Mouse (Mus musculus) forebrain, postnatal 0 days (tissue): ENCODE data around the gene Gpc6. TPM values are rescaled to one million over a fixed set of nuclear protein-coding genes. Genes with fewer than 3 reads are reported as not detected.
A peak's percentile ranks its signal among the peaks of the same experiment; 100 is the strongest.

Source experiments
- ATAC-seq: fragments of 200-750 bp; cut with Nextera tagmentation; 2 replicates; pipeline ENCODE4 v1.8.0; 2017; ENCODE audit warnings: mild to moderate bottlenecking, moderate library complexity
- DNase-seq: peaks from one replicate; pipeline ENCODE4 v3.0.0-alpha.2; 2015
- H3K27ac ChIP-seq: fragments of 300-500 bp; sonication (generic); 2 replicates; pipeline ENCODE4 v1.5.1; 2014; ENCODE audit warnings: low read depth, mild to moderate bottlenecking, antibody characterized with exemption, low read length, moderate library complexity, mixed read lengths
- H3K27me3 ChIP-seq: fragments of 300-500 bp; sonication (generic); 2 replicates; pipeline ENCODE4 v1.6.1; 2014; ENCODE audit warnings: mild to moderate bottlenecking, low read length, mixed read lengths; ENCODE audit not compliant: insufficient read depth
- H3K36me3 ChIP-seq: fragments of 300-500 bp; sonication (generic); 2 replicates; pipeline ENCODE4 v1.6.1; 2014; ENCODE audit warnings: mild to moderate bottlenecking, moderate library complexity; ENCODE audit not compliant: insufficient read depth
- H3K4me1 ChIP-seq: fragments of 300-500 bp; sonication (generic); 2 replicates; pipeline ENCODE4 v1.6.1; 2014; ENCODE audit warnings: antibody characterized with exemption; ENCODE audit not compliant: insufficient read depth
- H3K4me2 ChIP-seq: fragments of 300-500 bp; sonication (generic); 2 replicates; pipeline ENCODE4 v1.6.1; 2014; ENCODE audit warnings: low read depth, mild to moderate bottlenecking, moderate library complexity
- H3K4me3 ChIP-seq: fragments of 300-500 bp; sonication (generic); 2 replicates; pipeline ENCODE4 v1.5.1; 2014; ENCODE audit warnings: low read depth, low read length, mixed read lengths
- H3K9ac ChIP-seq: fragments of 300-500 bp; sonication (generic); 2 replicates; pipeline ENCODE4 v1.6.1; 2014; ENCODE audit warnings: mild to moderate bottlenecking
- H3K9me3 ChIP-seq: fragments of 300-500 bp; sonication (generic); 2 replicates; pipeline ENCODE4 v1.6.1; 2016; ENCODE audit warnings: low read length
- CTCF ChIP-seq: sonication (generic); IDR thresholded peaks from 2 replicates; pipeline ENCODE4 v1.5.1; 2016; ENCODE audit warnings: antibody characterized with exemption, control low read depth, low read depth
- WGBS: fragments of 180-500 bp; shearing (Covaris S2); extraction: QIAGEN DNeasy Blood & Tissue Kit; methylation state at CpG from one replicate; pipeline ENCODE4 v1.1.7; 2014; 5-methylcytosine and 5-hydroxymethylcytosine counted together
- polyA plus RNA-seq: library from polyadenylated mRNA; unstranded; fragments of >200 nt; fragmentation: Nextera tagmentation; extraction: Ambion mirVana; gene quantifications from 2 replicates; pipeline ENCODE4 v1.2.1, GENCODE M21; 2015
- total RNA-seq: library from RNA; depleted of rRNA; stranded (reverse); fragments of >200 nt; gene quantifications from 2 replicates; pipeline ENCODE4 v1.2.3, GENCODE M21; 2014

The Gpc6 gene
- total and polyA plus RNA-seq, 2 experiments from 2014 or later, result 10.9 to 20.8 TPM

DNA sequence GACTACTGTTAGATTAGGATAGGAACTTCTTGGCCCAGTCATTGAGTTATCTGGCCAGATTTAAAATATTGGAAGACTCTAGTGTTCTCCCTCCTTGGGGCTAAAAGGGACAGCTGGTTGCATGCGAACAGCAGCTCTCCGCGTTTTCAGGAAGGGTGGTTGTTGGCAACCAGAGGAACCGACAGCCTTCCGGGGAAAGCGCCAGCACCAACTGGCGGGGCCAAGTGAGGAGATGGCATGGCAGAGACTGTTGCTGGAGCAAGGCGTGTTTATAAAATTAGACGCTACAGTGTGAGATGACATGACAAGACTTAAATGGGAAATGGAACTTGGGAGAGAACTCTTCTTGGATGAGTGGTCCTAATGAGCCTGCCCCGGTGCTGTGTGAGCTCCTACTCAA lies 1056.4 kb downstream of the Gpc6 start:
- ATAC-seq, result peak; percentile 93
- TF ChIP-seq CTCF, result no peak
- Histone ChIP-seq H3K9ac (no peak overlapping the region), H3K4me3 (no peak overlapping the region), H3K4me2 (no peak overlapping the region), H3K4me1 (no peaks in the 10 kb centered on the region), H3K27me3 (no peaks in the 10 kb centered on the region), H3K9me3 (no peaks in the 10 kb centered on the region), H3K27ac (no peak overlapping the region), H3K36me3 (no peaks in the 10 kb centered on the region)
- peak; percentile 90 for DNase-seq
- WGBS, result 73% methylated on average over 10 of the region's 10 CpGs

- H3K27ac ChIP-seq, result no peak overlapping the region
- H3K27me3 ChIP-seq, result no peaks in the 10 kb centered on the region
- H3K4me1 ChIP-seq, result no peaks in the 10 kb centered on the region
- H3K9me3 ChIP-seq, result no peaks in the 10 kb centered on the region
- DNase-seq, result no peak
- TF ChIP-seq CTCF, result no peak
- WGBS, result 89% methylated on average over 10 of the region's 10 CpGs
- no peak overlapping the region for H3K9ac ChIP-seq
- no peak for ATAC-seq
- no peak overlapping the region for H3K4me3 ChIP-seq
- H3K4me2 ChIP-seq, result no peak overlapping the region
- H3K36me3 ChIP-seq, result no peaks in the 10 kb centered on the region
These were observed 1063.3 kb downstream of the Gpc6 start for GRCm38 (mm10) chr14:117988444-117988843.

GRCm38 (mm10) chr14:117990203-117990602 lies 1065.1 kb downstream of the Gpc6 start:
- H3K27me3 ChIP-seq, result no peaks in the 10 kb centered on the region
- DNase-seq, result no peak
- 84% methylated on average over 8 of the region's 8 CpGs for WGBS
- no peaks in the 10 kb centered on the region for H3K36me3 ChIP-seq
- H3K27ac ChIP-seq, result no peak overlapping the region
- no peak for ATAC-seq
- H3K9ac ChIP-seq, result no peak overlapping the region
- H3K9me3 ChIP-seq, result no peaks in the 10 kb centered on the region
- no peak overlapping the region for H3K4me2 ChIP-seq
- no peak for TF ChIP-seq CTCF
- H3K4me1 ChIP-seq, result no peaks in the 10 kb centered on the region
- H3K4me3 ChIP-seq, result no peak overlapping the region

DNA sequence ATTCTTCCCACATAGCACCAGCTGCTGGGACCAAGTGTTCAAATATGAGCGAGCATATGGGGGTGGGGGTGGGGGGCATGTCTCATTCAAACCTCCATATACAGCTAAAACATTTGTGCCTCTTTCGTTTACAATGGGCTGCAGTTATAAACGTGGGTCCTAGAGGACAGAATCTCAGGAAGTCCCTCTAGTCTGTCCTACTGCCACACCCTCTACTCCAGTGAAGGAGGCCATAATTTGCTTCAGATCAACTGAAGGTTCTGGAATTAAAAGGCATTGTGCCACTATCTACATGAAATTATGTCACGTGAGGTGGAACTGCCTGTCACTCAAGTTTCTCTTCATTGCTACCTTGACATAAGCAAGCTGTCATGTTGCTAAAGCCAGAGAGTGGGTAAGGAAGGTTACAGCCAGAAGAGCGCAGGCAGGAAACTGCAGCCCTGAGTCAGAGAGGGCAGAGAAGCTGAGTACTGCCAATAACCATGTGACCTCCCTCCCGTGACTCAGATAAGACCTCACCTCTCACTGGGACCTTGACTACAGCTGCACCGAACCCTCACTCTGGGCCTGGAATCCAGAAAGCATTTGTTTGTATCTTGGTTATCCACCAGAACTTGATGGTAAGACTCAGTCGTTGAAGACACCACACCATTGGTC lies 1067.6 kb downstream of the Gpc6 start:
- H3K27ac ChIP-seq, result no peak overlapping the region
- no peaks in the 10 kb centered on the region for H3K4me1 ChIP-seq
- H3K9ac ChIP-seq, result no peak overlapping the region
- WGBS, result 71% methylated on average over 8 of the region's 8 CpGs
- no peaks in the 10 kb centered on the region for H3K27me3 ChIP-seq
- H3K36me3 ChIP-seq, result no peaks in the 10 kb centered on the region
- no peaks in the 10 kb centered on the region for H3K9me3 ChIP-seq
- no peak for DNase-seq
- TF ChIP-seq CTCF, result no peak
- ATAC-seq, result no peak
- no peak overlapping the region for H3K4me3 ChIP-seq
- no peak overlapping the region for H3K4me2 ChIP-seq

- H3K36me3 ChIP-seq, result no peaks in the 10 kb centered on the region
- DNase-seq (no peak), ATAC-seq (no peak)
- H3K4me3 ChIP-seq, result no peak overlapping the region
- H3K4me1 ChIP-seq, result no peaks in the 10 kb centered on the region
- H3K4me2 ChIP-seq, result no peak overlapping the region
- WGBS, result 89% methylated on average over 6 of the region's 6 CpGs
- no peak overlapping the region for H3K9ac ChIP-seq
- no peak overlapping the region for H3K27ac ChIP-seq
- H3K27me3 ChIP-seq, result no peaks in the 10 kb centered on the region
- TF ChIP-seq CTCF, result no peak
- H3K9me3 ChIP-seq, result no peaks in the 10 kb centered on the region
These were observed 1068.7 kb downstream of the Gpc6 start for GRCm38 (mm10) chr14:117993845-117994244.

DNA sequence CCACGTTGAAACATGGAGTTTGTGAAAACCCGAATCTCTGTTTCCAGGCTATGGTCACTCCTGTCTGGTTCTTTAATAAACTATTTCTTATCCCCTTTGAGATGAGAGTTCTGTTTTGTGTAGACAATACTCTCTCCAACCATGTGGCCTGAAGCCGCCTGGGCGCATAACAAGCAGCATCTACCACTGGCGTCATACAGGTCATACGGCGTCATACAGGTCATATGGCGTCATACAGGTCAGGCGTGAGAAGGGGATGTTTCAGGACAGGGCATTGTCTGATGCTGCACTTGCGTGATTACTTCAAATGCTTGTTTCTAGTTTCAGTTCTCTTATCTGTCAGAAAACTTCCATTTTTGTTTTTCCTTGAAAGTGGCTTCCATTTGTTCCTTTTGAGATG lies 1079.3 kb downstream of the Gpc6 start:
- Histone ChIP-seq H3K27ac (no peak overlapping the region), H3K9ac (no peak overlapping the region), H3K4me2 (no peak overlapping the region), H3K27me3 (0 out of 2 replicates have a peak, but pooled peaks cover 3% of the 10 kb centered on the region), H3K9me3 (no peaks in the 10 kb centered on the region), H3K4me1 (no peaks in the 10 kb centered on the region), H3K36me3 (no peaks in the 10 kb centered on the region), H3K4me3 (no peak overlapping the region)
- DNase-seq (no peak), ATAC-seq (no peak)
- TF ChIP-seq CTCF, result no peak
- WGBS, result 94% methylated on average over 10 of the region's 10 CpGs

- no peak overlapping the region for H3K9ac ChIP-seq
- peak; percentile 78 for TF ChIP-seq CTCF
- H3K9me3 ChIP-seq, result no peaks in the 10 kb centered on the region
- no peaks in the 10 kb centered on the region for H3K4me1 ChIP-seq
- no peaks in the 10 kb centered on the region for H3K36me3 ChIP-seq
- H3K27me3 ChIP-seq, result no peaks in the 10 kb centered on the region
- H3K4me2 ChIP-seq, result no peak overlapping the region
- 11% methylated on average over 5 of the region's 5 CpGs for WGBS
- no peak overlapping the region for H3K27ac ChIP-seq
- H3K4me3 ChIP-seq, result no peak overlapping the region
- DNase-seq (peak; percentile 74), ATAC-seq (peak; percentile 33; the same call in 1 of the 2 replicates)
These were observed 1080.6 kb downstream of the Gpc6 start for GRCm38 (mm10) chr14:118005697-118006096.

GRCm38 (mm10) chr14:118009541-118009940 lies 1084.4 kb downstream of the Gpc6 start:
- no peaks in the 10 kb centered on the region for H3K4me1 ChIP-seq
- 62% methylated on average over 9 of the region's 9 CpGs for WGBS
- no peaks in the 10 kb centered on the region for H3K27me3 ChIP-seq
- ATAC-seq (no peak), DNase-seq (no peak)
- no peak for TF ChIP-seq CTCF
- H3K4me3 ChIP-seq, result no peak overlapping the region
- H3K27ac ChIP-seq, result no peak overlapping the region
- H3K36me3 ChIP-seq, result no peaks in the 10 kb centered on the region
- no peaks in the 10 kb centered on the region for H3K9me3 ChIP-seq
- H3K4me2 ChIP-seq, result no peak overlapping the region
- H3K9ac ChIP-seq, result no peak overlapping the region
